Mouse (Mus musculus) adrenal gland, adult (tissue): ENCODE results near the gene Ispd.

Source experiments
- DNase-seq, 2 experiments: peaks; one replicate each; pipeline ENCODE4 v3.0.0; 2022 to 2023; ENCODE audit warnings: low spot score in 1 of 2; ENCODE audit not compliant: inconsistent age in 2 of 2

Gene Ispd

GRCm38 (mm10) chr12:36468325-36469044, 87.2 kb downstream of the Ispd start:
- no peak for DNase-seq

DNA sequence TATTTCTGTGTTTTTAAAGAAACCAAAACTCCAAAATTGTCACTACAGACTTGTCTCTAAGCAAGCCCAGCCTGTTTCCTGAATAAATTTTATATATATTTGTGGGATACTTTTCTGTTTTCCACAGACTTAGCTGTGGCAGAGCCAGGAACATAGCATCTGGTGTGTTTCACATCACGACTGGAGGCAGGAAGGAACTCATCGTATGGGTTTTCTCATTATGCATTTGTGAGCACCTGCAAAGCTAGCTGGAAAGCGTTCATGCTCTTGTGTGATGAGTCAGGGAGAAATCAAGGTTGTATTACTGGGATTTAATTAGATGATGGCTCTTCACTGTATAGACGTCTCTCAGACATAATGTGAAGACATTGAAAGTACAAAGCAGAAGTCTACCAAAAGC, 90.2 kb downstream of the Ispd start:
- DNase-seq: no peak

DNA sequence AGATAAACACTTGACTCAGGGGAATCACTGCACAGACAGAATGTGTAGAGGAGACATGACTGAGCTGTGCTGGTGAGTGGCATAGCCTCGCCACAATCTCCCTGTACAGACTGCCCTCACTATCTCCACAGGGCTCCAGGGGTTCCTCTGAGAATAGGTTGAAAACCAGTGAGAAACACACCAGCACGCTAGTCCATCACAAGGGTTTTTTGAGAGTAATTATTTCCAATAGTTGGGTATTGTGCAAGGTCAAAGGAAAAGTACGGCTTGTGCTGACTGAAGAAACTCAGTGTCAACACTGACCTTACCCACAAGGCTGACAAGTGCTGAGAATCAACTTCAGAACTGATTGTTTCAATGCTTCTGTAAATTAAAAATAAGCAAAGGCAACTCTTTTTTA, 92.9 kb downstream of the Ispd start:
- DNase-seq: peak; percentile 48 to 80

GRCm38 (mm10) chr12:36475269-36475668, 94.0 kb downstream of the Ispd start:
- no peak for DNase-seq

- DNase-seq: no peak
Observed at GRCm38 (mm10) chr12:36476476-36476875, 95.2 kb downstream of the Ispd start.

- DNase-seq: peak; percentile 16 to 60
Observed at GRCm38 (mm10) chr12:36477501-36477900, 96.3 kb downstream of the Ispd start.

GRCm38 (mm10) chr12:36477926-36478325, 96.7 kb downstream of the Ispd start:
- DNase-seq: peak in 1 of 2 experiments; percentile 21

- no peak for DNase-seq
Observed at GRCm38 (mm10) chr12:36481742-36482141, 100.5 kb downstream of the Ispd start.

GRCm38 (mm10) chr12:36483346-36483745, 102.1 kb downstream of the Ispd start:
- DNase-seq: no peak

DNA sequence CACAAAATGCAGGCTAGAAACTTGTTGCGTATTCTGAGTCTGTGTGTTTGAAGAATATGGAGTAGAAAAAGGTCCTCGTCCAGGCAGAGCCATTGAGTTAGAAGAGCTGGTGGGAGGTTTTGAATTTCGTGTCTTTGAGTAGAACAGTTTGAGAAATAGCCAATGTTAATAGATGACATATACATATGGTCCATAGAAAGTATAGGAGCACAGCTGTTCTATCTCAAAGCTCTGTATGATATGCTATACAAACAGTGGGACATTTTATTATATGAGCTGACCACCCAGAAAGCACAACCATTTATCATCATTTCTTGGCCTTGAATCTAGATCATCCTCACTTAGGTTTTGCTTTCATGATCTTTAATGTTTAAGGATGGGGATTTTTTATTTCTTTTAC, 116.3 kb downstream of the Ispd start:
- no peak for DNase-seq

DNA sequence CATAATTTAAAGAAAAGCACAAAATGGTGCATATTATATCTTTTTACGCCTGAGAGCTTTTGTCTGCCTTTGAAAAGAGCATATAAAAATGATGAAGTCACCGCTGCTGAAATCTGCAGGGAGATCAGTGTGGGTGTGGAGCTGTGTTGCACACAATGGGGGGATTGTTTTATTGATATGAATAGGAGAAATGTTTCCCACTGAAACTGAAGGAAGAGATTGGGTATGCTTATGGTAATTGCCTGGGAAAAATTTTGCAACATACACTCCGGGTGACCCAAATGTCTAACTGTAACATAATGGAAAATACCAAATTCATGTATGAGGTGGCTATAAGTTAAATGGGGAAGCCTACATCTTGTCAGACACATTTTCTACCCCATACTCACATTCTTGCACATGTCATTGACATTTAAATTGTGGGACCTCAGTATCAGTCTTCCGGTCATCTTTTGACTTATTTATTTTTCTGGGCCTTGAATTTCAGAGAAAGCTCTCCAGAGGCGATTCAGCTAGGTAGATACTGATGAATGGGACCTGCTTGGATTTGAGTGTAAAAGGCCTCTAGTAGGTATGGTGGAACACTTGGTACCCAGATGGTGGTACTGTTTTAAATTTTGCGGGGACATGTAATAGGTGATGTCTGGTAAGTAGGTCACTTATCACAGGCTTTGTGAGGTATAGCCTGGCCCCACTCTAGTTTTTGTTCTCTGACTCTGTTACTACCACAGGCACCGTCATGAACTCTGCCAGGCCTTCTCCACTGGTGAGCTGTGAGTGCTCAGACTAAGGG, 126.1 kb downstream of the Ispd start:
- DNase-seq: no peak

DNA sequence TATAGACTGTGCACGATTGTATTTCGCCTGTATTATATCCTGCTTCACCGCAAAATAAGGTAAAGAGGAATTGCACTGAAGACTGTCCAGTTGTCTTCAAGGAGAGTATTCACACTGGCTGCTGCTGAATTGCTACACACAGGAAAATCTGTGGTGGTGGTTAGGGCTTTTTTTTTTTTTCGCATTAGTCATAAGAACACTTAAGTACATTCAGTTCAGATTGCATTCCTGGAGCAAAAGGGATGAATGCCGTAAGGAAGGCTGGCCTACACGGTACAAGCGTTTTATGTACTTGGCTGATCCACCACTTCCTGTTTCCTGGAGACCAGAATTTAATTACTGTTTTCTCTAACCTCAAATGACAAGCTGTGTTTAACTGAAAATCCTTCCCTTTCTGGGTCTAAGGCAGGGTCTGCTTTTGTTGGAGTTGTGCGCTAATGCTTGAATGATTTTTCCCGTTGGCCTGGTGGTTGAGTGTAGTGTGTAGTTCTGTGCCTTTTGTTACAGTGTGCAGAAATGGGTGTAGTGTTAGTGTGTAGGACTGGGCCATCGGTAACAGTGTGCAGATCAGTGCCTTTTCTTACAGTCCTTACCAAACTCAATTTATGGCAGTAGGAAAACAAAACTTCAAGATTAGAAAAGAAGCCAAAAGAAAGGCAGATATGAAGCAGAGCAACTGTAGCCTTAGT, 128.8 kb downstream of the Ispd start:
- DNase-seq: no peak

GRCm38 (mm10) chr12:36521774-36522173, 140.5 kb downstream of the Ispd start:
- no peak for DNase-seq

DNA sequence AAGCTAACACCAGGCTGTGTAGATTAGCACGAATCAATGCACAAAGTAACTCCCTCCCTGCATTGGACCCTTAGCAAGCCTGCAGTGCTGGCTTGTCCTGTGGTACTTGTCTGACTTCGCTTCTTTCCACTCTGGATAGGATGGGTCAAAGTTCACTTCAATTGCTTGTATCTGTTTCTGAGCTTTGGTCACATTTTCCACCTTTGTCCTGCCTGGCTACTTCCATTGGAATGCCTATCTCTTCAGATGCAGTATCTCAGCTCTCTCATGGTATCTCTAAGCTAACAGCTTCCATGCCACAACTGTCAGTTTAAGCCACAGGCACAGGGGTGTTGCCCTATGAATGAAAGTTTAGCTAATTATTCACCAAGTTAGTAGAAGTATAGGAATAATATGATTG, 142.3 kb downstream of the Ispd start:
- no peak for DNase-seq

DNA sequence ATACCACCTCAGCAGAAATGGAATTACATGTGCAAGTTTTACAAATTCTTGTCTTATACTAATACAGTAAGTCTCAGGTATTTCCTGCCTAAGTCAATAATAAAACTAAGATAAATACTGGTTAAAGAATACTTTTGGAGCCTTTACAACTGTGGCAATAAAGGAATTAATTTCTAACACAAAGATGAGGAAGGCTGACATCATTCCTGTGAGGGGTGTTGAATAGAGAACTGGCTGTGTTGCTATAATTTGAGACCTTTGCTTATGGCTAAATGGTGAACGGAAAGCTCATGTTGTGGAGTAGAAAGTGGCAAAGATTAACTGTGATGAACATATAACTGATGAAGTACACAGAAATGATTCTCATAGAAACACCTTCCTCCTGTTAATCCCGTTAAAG, 149.7 kb downstream of the Ispd start:
- DNase-seq: no peak

DNA sequence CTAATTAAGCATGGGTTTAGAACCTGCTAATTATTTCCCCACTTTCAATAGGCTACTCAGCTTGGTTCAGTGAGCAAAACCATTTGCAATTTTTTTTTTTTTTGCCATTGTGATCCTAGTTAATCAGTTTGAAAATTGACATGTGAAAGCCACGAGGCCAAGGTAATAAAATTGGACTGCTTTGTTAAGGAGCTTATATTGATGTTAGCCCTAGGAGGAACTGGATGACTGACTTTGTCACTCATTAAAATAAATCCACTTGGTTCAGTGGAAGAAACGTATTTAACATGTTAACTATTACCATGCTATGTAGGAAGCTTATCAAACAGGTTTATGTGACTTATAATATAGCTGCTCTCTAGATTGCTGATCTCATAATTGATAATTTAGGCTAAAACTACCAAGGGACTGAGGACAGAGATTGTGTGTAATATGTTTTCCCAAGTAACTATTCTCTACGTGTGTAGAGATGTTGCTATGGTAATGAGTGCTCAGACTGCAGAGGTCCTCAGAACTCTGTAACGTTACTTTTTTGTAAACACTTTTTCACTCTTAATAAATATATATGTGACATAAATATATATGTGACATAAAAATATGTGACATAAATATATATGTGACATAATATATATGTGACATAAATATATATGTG, 150.3 kb downstream of the Ispd start:
- no peak for DNase-seq

- no peak for DNase-seq
Observed at GRCm38 (mm10) chr12:36532525-36532924, 151.3 kb downstream of the Ispd start.

- DNase-seq: no peak
Observed at GRCm38 (mm10) chr12:36533160-36533900, 152.1 kb downstream of the Ispd start.

GRCm38 (mm10) chr12:36534589-36534988, 153.3 kb downstream of the Ispd start:
- DNase-seq: no peak

- peak in 1 of 2 experiments; percentile 23 for DNase-seq
Observed at GRCm38 (mm10) chr12:36545318-36545717, 164.1 kb downstream of the Ispd start.

- DNase-seq: no peak
Observed at GRCm38 (mm10) chr12:36549474-36549873, 168.2 kb downstream of the Ispd start.
